Mouse (Mus musculus) lung, embryonic 14.5 days (tissue): ENCODE measurements around the gene Ackr1. TPM values are rescaled to one million over a fixed set of nuclear protein-coding genes. Genes with fewer than 3 reads are reported as not detected.

ENCODE experiments used
- ATAC-seq: fragments of 200-750 bp; cut with Nextera tagmentation; 2 replicates; pipeline ENCODE4 v1.8.0; 2017; ENCODE audit warnings: mild to moderate bottlenecking, moderate TSS enrichment, moderate library complexity; ENCODE audit not compliant: insufficient read depth
- DNase-seq: peaks from one replicate; pipeline ENCODE4 v3.0.0-alpha.2; 2015
- H3K27ac ChIP-seq: fragments of 300-500 bp; sonication (generic); 2 replicates; pipeline ENCODE4 v1.5.1; 2014; ENCODE audit warnings: low read depth, mild to moderate bottlenecking, moderate library complexity
- H3K27me3 ChIP-seq: fragments of 300-500 bp; sonication (generic); 2 replicates; pipeline ENCODE4 v1.6.1; 2014; ENCODE audit warnings: low read length, control low read depth; ENCODE audit not compliant: insufficient read depth
- H3K36me3 ChIP-seq: fragments of 300-500 bp; sonication (generic); 2 replicates; pipeline ENCODE4 v1.6.1; 2014; ENCODE audit warnings: control low read depth; ENCODE audit not compliant: insufficient read depth
- H3K4me1 ChIP-seq: fragments of 300-500 bp; sonication (generic); 2 replicates; pipeline ENCODE4 v1.6.1; 2014; ENCODE audit warnings: antibody characterized with exemption, control low read depth; ENCODE audit not compliant: insufficient read depth
- H3K4me2 ChIP-seq: fragments of 300-500 bp; sonication (generic); 2 replicates; pipeline ENCODE4 v1.6.1; 2014; ENCODE audit warnings: mild to moderate bottlenecking
- H3K4me3 ChIP-seq: fragments of 300-500 bp; sonication (generic); 2 replicates; pipeline ENCODE4 v1.5.1; 2014; ENCODE audit warnings: low read depth, low read length
- H3K9ac ChIP-seq: fragments of 300-500 bp; sonication (generic); 2 replicates; pipeline ENCODE4 v1.6.1; 2014
- H3K9me3 ChIP-seq: fragments of 300-500 bp; sonication (generic); 2 replicates; pipeline ENCODE4 v1.6.1; 2016; ENCODE audit warnings: low read depth, low read length, control low read depth
- CTCF ChIP-seq: IDR thresholded peaks from 2 replicates; pipeline ENCODE4 v1.5.1; 2016; ENCODE audit warnings: antibody characterized with exemption, low read depth
- WGBS: fragments of 180-500 bp; shearing (Covaris S2); extraction: QIAGEN DNeasy Blood & Tissue Kit; methylation state at CpG from one replicate; pipeline ENCODE4 v1.1.7; 2014; 5-methylcytosine and 5-hydroxymethylcytosine counted together
- polyA plus RNA-seq: library from polyadenylated mRNA; unstranded; fragments of >200 nt; fragmentation: Nextera tagmentation; extraction: Ambion mirVana; gene quantifications from 2 replicates; pipeline ENCODE4 v1.2.1, GENCODE M21; 2014

Ackr1 gene
- polyA plus RNA-seq, 1 experiment from 2014 or later, result 0.54 TPM

GRCm38 (mm10) chr1:173329743-173330142, 3.8 kb downstream of the Ackr1 start:
- WGBS, result 75% methylated on average over 5 of the region's 5 CpGs

GRCm38 (mm10) chr1:173329185-173329584, 4.4 kb downstream of the Ackr1 start:
- no peaks in the 10 kb centered on the region for H3K27me3 ChIP-seq
- no peak overlapping the region for H3K4me3 ChIP-seq
- DNase-seq (no peak), ATAC-seq (0 out of 2 replicates have a peak, but pooled peaks have one; percentile 10)
- no peak overlapping the region for H3K9ac ChIP-seq
- no peaks in the 10 kb centered on the region for H3K36me3 ChIP-seq
- no peak for TF ChIP-seq CTCF
- no peak overlapping the region for H3K27ac ChIP-seq
- 31% methylated on average over 4 of the region's 4 CpGs for WGBS
- H3K9me3 ChIP-seq, result no peaks in the 10 kb centered on the region
- H3K4me2 ChIP-seq, result no peak overlapping the region
- no peaks in the 10 kb centered on the region for H3K4me1 ChIP-seq

More at GRCm38 (mm10) chr1:173329743-173330142, 3.8 kb downstream of the Ackr1 start:
- DNase-seq, result no peak
- H3K4me2 ChIP-seq, result no peak overlapping the region
- no peaks in the 10 kb centered on the region for H3K9me3 ChIP-seq
- no peak for TF ChIP-seq CTCF
- H3K9ac ChIP-seq, result no peak overlapping the region
- H3K4me3 ChIP-seq, result no peak overlapping the region
- no peaks in the 10 kb centered on the region for H3K27me3 ChIP-seq
- H3K4me1 ChIP-seq, result no peaks in the 10 kb centered on the region
- no peak overlapping the region for H3K27ac ChIP-seq
- ATAC-seq, result no peak
- no peaks in the 10 kb centered on the region for H3K36me3 ChIP-seq

- Histone ChIP-seq H3K9me3 (no peaks in the 10 kb centered on the region), H3K9ac (no peak overlapping the region), H3K4me2 (no peak overlapping the region), H3K27me3 (no peaks in the 10 kb centered on the region), H3K4me3 (no peak overlapping the region), H3K27ac (no peak overlapping the region), H3K4me1 (no peaks in the 10 kb centered on the region), H3K36me3 (no peaks in the 10 kb centered on the region)
- no peak for ATAC-seq
- no peak for TF ChIP-seq CTCF
- WGBS, result 66% methylated on average over 8 of the region's 8 CpGs
- no peak for DNase-seq
These were observed 5.1 kb downstream of the Ackr1 start for GRCm38 (mm10) chr1:173328446-173328845.

GRCm38 (mm10) chr1:173326552-173326951, 7.0 kb downstream of the Ackr1 start:
- TF ChIP-seq CTCF, result no peak
- H3K4me1 ChIP-seq, result no peaks in the 10 kb centered on the region
- H3K27ac ChIP-seq, result no peak overlapping the region
- DNase-seq (no peak), ATAC-seq (no peak)
- no peak overlapping the region for H3K9ac ChIP-seq
- H3K4me3 ChIP-seq, result no peak overlapping the region
- H3K36me3 ChIP-seq, result no peaks in the 10 kb centered on the region
- H3K27me3 ChIP-seq, result no peaks in the 10 kb centered on the region
- no peaks in the 10 kb centered on the region for H3K9me3 ChIP-seq
- WGBS, result 56% methylated on average over 1 of the region's 1 CpGs
- H3K4me2 ChIP-seq, result no peak overlapping the region

GRCm38 (mm10) chr1:173325395-173325794, 8.2 kb downstream of the Ackr1 start:
- ATAC-seq (no peak), DNase-seq (no peak)
- H3K4me1 ChIP-seq, result no peaks in the 10 kb centered on the region
- WGBS, result 92% methylated on average over 1 of the region's 1 CpGs
- no peak overlapping the region for H3K9ac ChIP-seq
- H3K4me3 ChIP-seq, result no peak overlapping the region
- H3K27me3 ChIP-seq, result no peaks in the 10 kb centered on the region
- no peaks in the 10 kb centered on the region for H3K9me3 ChIP-seq
- H3K4me2 ChIP-seq, result no peak overlapping the region
- no peak for TF ChIP-seq CTCF
- no peak overlapping the region for H3K27ac ChIP-seq
- H3K36me3 ChIP-seq, result no peaks in the 10 kb centered on the region

GRCm38 (mm10) chr1:173324961-173325360, 8.6 kb downstream of the Ackr1 start:
- Histone ChIP-seq H3K36me3 (no peaks in the 10 kb centered on the region), H3K4me2 (no peak overlapping the region), H3K9ac (no peak overlapping the region), H3K4me3 (no peak overlapping the region), H3K27ac (no peak overlapping the region), H3K4me1 (no peaks in the 10 kb centered on the region), H3K9me3 (no peaks in the 10 kb centered on the region), H3K27me3 (no peaks in the 10 kb centered on the region)
- ATAC-seq (no peak), DNase-seq (no peak)
- WGBS, result 60% methylated on average over 4 of the region's 4 CpGs
- no peak for TF ChIP-seq CTCF

- no peak overlapping the region for H3K9ac ChIP-seq
- WGBS, result 26% methylated on average over 5 of the region's 5 CpGs
- TF ChIP-seq CTCF, result peak; percentile 73
- H3K27ac ChIP-seq, result no peak overlapping the region
- no peaks in the 10 kb centered on the region for H3K36me3 ChIP-seq
- H3K27me3 ChIP-seq, result no peaks in the 10 kb centered on the region
- peak; percentile 65 for DNase-seq
- no peak overlapping the region for H3K4me3 ChIP-seq
- no peak overlapping the region for H3K4me2 ChIP-seq
- no peak for ATAC-seq
- H3K9me3 ChIP-seq, result no peaks in the 10 kb centered on the region
- H3K4me1 ChIP-seq, result no peaks in the 10 kb centered on the region
These were observed 9.5 kb downstream of the Ackr1 start for GRCm38 (mm10) chr1:173323839-173324585.
